Mouse (Mus musculus) liver, embryonic 14.5 days (tissue): Measurements from ENCODE around the gene Gtf2ird2. TPM values are rescaled to one million over a fixed set of nuclear protein-coding genes. Genes with fewer than 3 reads are reported as not detected.

Experiments used
- ATAC-seq: fragments of 200-750 bp; cut with Nextera tagmentation; 2 replicates; pipeline ENCODE4 v1.8.0; 2017; ENCODE audit warnings: moderate number of reproducible peaks, mild to moderate bottlenecking, moderate library complexity; ENCODE audit not compliant: insufficient read depth
- DNase-seq, 3 experiments: peaks; one replicate each; pipeline ENCODE4 v3.0.0-alpha.2; 2012 to 2013; ENCODE audit warnings: low read depth in 3 of 3, low spot score in 3 of 3
- H3K27ac ChIP-seq: fragments of 300-500 bp; sonication (generic); 2 replicates; pipeline ENCODE4 v1.5.1; 2014; ENCODE audit warnings: moderate library complexity, mild to moderate bottlenecking, control low read depth, inconsistent platforms
- H3K27me3 ChIP-seq: fragments of 300-500 bp; sonication (generic); 2 replicates; pipeline ENCODE4 v1.6.1; 2014; ENCODE audit warnings: mild to moderate bottlenecking, low read length, moderate library complexity; ENCODE audit not compliant: control insufficient read depth, insufficient read depth
- H3K36me3 ChIP-seq: fragments of 300-500 bp; sonication (generic); replicated peaks from 2 replicates; pipeline ENCODE4 v1.6.1; 2014; ENCODE audit warnings: low read depth; ENCODE audit not compliant: control insufficient read depth, insufficient read depth
- H3K4me1 ChIP-seq, 2 experiments: fragments of 200-500 bp in 1 of 2; fragments of 300-500 bp in 1 of 2; sonication (generic) in 1 of 2; replicated peaks; 2 replicates each; pipeline ENCODE4 v1.6.1; 2012 to 2014; ENCODE audit warnings: antibody characterized with exemption in 1 of 2, inconsistent platforms in 1 of 2, low read length in 1 of 2; ENCODE audit not compliant: control insufficient read depth in 2 of 2, insufficient read depth in 2 of 2
- H3K4me2 ChIP-seq: fragments of 300-500 bp; sonication (generic); 2 replicates; pipeline ENCODE4 v1.6.1; 2014; ENCODE audit warnings: low read depth, mild to moderate bottlenecking, control low read depth, moderate library complexity
- H3K4me3 ChIP-seq, 2 experiments: fragments of 200-500 bp in 1 of 2; fragments of 300-500 bp in 1 of 2; sonication (generic) in 1 of 2; 2 replicates each; pipeline ENCODE4 v1.5.1; 2012 to 2014; ENCODE audit warnings: low read depth in 2 of 2, low read length in 2 of 2, mild to moderate bottlenecking in 2 of 2, control low read depth in 1 of 2, inconsistent platforms in 1 of 2, moderate library complexity in 1 of 2; ENCODE audit not compliant: insufficient read depth in 1 of 2
- H3K9ac ChIP-seq: fragments of 300-500 bp; sonication (generic); replicated peaks from 2 replicates; pipeline ENCODE4 v1.6.1; 2014; ENCODE audit warnings: mild to moderate bottlenecking, control low read depth, moderate library complexity
- H3K9me3 ChIP-seq: fragments of 300-500 bp; sonication (generic); 2 replicates; pipeline ENCODE4 v1.6.1; 2016; ENCODE audit warnings: low read length, mixed read lengths; ENCODE audit not compliant: control insufficient read depth
- CTCF ChIP-seq: IDR thresholded peaks from 2 replicates; pipeline ENCODE4 v1.5.1; 2016; ENCODE audit warnings: antibody characterized with exemption, low read depth, control low read depth
- EP300 ChIP-seq: IDR thresholded peaks from 2 replicates; pipeline ENCODE4 v1.6.1; 2016; ENCODE audit warnings: antibody characterized with exemption, low read depth
- WGBS: fragments of 180-500 bp; shearing (Covaris S2); extraction: QIAGEN DNeasy Blood & Tissue Kit; methylation state at CpG from one replicate; pipeline ENCODE4 v1.1.7; 2014; ENCODE audit not compliant: insufficient replicate concordance; 5-methylcytosine and 5-hydroxymethylcytosine counted together
- polyA plus RNA-seq, 2 experiments: library from polyadenylated mRNA; depleted of rRNA in 1 of 2; stranded (reverse) in 1 of 2; unstranded in 1 of 2; fragments of >200 nt; fragmentation: Nextera tagmentation in 1 of 2; extraction: Ambion mirVana in 1 of 2; gene quantifications; 2 replicates each; pipeline versions ENCODE4 v1.2.1 to v1.2.3; 2012 to 2014

Gene Gtf2ird2
- polyA plus RNA-seq, 2 experiments = 1.2 to 2.0 TPM

- Histone ChIP-seq H3K4me1 (no peaks in the 10 kb centered on the region), H3K9ac (no peak overlapping the region), H3K27ac (no peak overlapping the region), H3K9me3 (no peaks in the 10 kb centered on the region), H3K36me3 (peaks cover 38% of the 10 kb centered on the region), H3K4me3 (no peak overlapping the region), H3K4me2 (no peak overlapping the region), H3K27me3 (no peaks in the 10 kb centered on the region)
- DNase-seq = no peak
- WGBS = 76% methylated on average over 8 of the region's 8 CpGs
- TF ChIP-seq EP300 = no peak
- TF ChIP-seq CTCF = no peak
- ATAC-seq = no peak
Measured at GRCm38 (mm10) chr5:134273761-134274160, 89.9 kb downstream of the Gtf2ird2 start.

Other genes starting within 250 kb of the Gtf2ird2 start
- 0.18 and 0.21 TPM in 2 replicates for gene Castor2, start 84.3 kb upstream of the Gtf2ird2 start, polyA plus RNA-seq (2012; rRNA removed)
- 0.28 and 0.45 TPM in 2 replicates for gene Castor2, start 84.3 kb upstream of the Gtf2ird2 start, polyA plus RNA-seq (2014; fragmentation: Nextera tagmentation; extraction: Ambion mirVana)
- gene Rcc1l, start 7.2 kb upstream of the Gtf2ird2 start, polyA plus RNA-seq (2012; rRNA removed) = 6.5 and 8.4 TPM in 2 replicates
- 11.1 and 11.2 TPM in 2 replicates for gene Rcc1l, start 7.2 kb upstream of the Gtf2ird2 start, polyA plus RNA-seq (2014; fragmentation: Nextera tagmentation; extraction: Ambion mirVana)
- gene Ncf1, start 45.6 kb downstream of the Gtf2ird2 start, polyA plus RNA-seq (2012; rRNA removed) = 7.7 and 9.8 TPM in 2 replicates
- 9.8 and 11.1 TPM in 2 replicates for gene Ncf1, start 45.6 kb downstream of the Gtf2ird2 start, polyA plus RNA-seq (2014; fragmentation: Nextera tagmentation; extraction: Ambion mirVana)
- gene Gtf2i, start 130.7 kb downstream of the Gtf2ird2 start, polyA plus RNA-seq (2012; rRNA removed) = 19.5 and 26.5 TPM in 2 replicates
- 26.1 and 29.8 TPM in 2 replicates for gene Gtf2i, start 130.7 kb downstream of the Gtf2ird2 start, polyA plus RNA-seq (2014; fragmentation: Nextera tagmentation; extraction: Ambion mirVana)